In the genomic region with DNA sequence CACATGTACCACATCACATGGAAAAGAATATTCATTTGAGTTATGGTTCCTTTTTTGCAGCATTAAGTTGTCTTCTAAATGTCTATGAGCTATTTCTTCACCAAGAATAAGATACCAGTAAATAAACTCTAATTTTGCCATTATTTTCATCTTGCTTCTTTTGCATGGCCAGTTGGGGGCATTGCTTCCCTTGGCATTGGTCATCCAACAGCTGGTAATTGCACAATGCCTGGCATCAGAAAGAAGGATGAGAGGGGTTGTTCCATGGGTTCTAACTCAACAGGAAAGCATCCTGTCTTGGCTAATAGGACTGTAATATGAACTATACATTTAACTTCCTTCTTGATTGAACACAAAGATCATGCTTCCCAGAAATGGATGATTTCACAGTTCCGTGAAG, we compare ENCODE assay signal across 14 mouse cellular contexts.
DNase-seq lines count a peak whose midpoint lies in the region; ATAC-seq and TF ChIP-seq lines count a peak whose summit lies in the region.
"Had no signal": no experiment of that assay in that cellular context is flagged by ENCODE, and none has a peak within 500 bp of the region (broad histone marks: within the 10 kb centered on the region; RNA-seq: fewer than 3 reads in every experiment).

No protein-coding gene starts in this region.

- no peak overlapping the region for H3K4me3 ChIP-seq in forebrain, postnatal 0 days (ENCODE audit: low read depth, low read length)
- H3K4me3 ChIP-seq in forebrain, embryonic 14.5 days (ENCODE audit: low read depth, low read length) = no peak overlapping the region
- no peak overlapping the region for H3K4me3 ChIP-seq in kidney, embryonic 14.5 days (ENCODE audit: low read length)
- no peak overlapping the region for H3K4me3 ChIP-seq in midbrain, postnatal 0 days (ENCODE audit: low read depth, low read length)
- no peak overlapping the region for H3K4me3 ChIP-seq in midbrain, embryonic 11.5 days (ENCODE audit: low read depth, low read length)
- no peak overlapping the region for H3K4me3 ChIP-seq in neural tube, embryonic 15.5 days (replicated peaks)
- H3K4me3 ChIP-seq: hindbrain, embryonic 15.5 days; limb, embryonic 15.5 days; myocyte had no signal

- H3K27me3 ChIP-seq in forebrain, postnatal 0 days (ENCODE audit: insufficient read depth, low read length) = no peaks in the 10 kb centered on the region
- no peaks in the 10 kb centered on the region for H3K27me3 ChIP-seq in forebrain, embryonic 14.5 days (replicated peaks; ENCODE audit: control insufficient read depth, insufficient read depth, low read length)
- H3K27me3 ChIP-seq in kidney, embryonic 14.5 days (ENCODE audit: control insufficient read depth, insufficient read depth, low read length) = no peaks in the 10 kb centered on the region
- H3K27me3 ChIP-seq in midbrain, postnatal 0 days (ENCODE audit: insufficient read depth, low read length) = no peaks in the 10 kb centered on the region
- no peaks in the 10 kb centered on the region for H3K27me3 ChIP-seq in midbrain, embryonic 11.5 days (ENCODE audit: control insufficient read depth, insufficient read depth, low read length)
- no peaks in the 10 kb centered on the region for H3K27me3 ChIP-seq in neural tube, embryonic 15.5 days (replicated peaks)
- H3K27me3 ChIP-seq: hindbrain, embryonic 15.5 days; limb, embryonic 15.5 days had no signal

- H3K9me3 ChIP-seq in forebrain, postnatal 0 days (ENCODE audit: low read length) = no peaks in the 10 kb centered on the region
- no peaks in the 10 kb centered on the region for H3K9me3 ChIP-seq in forebrain, embryonic 14.5 days (replicated peaks; ENCODE audit: control insufficient read depth, low read length)
- no peaks in the 10 kb centered on the region for H3K9me3 ChIP-seq in kidney, embryonic 14.5 days (ENCODE audit: control insufficient read depth, low read length)
- H3K9me3 ChIP-seq in midbrain, postnatal 0 days (ENCODE audit: low read length) = no peaks in the 10 kb centered on the region
- no peaks in the 10 kb centered on the region for H3K9me3 ChIP-seq in midbrain, embryonic 11.5 days (ENCODE audit: control insufficient read depth, low read length)
- H3K9me3 ChIP-seq in neural tube, embryonic 15.5 days (replicated peaks) = no peaks in the 10 kb centered on the region
- H3K9me3 ChIP-seq: hindbrain, embryonic 15.5 days; limb, embryonic 15.5 days had no signal

- WGBS in forebrain, postnatal 0 days = 95% methylated on average over 1 of the region's 1 CpGs
- WGBS in forebrain, embryonic 14.5 days = 96% methylated on average over 1 of the region's 1 CpGs
- WGBS in kidney, embryonic 14.5 days = 97% methylated on average over 1 of the region's 1 CpGs
- WGBS in midbrain, postnatal 0 days = 93% methylated on average over 1 of the region's 1 CpGs
- 89% methylated on average over 1 of the region's 1 CpGs for WGBS in midbrain, embryonic 11.5 days
- WGBS in neural tube, embryonic 15.5 days = 94% methylated on average over 1 of the region's 1 CpGs

- 0 out of 2 replicates have a peak, but pooled peaks have one; percentile 13 for TF ChIP-seq CTCF in forebrain, postnatal 0 days (IDR thresholded peaks at IDR 0.05; ENCODE audit: low read depth)
- peak; percentile 48 for TF ChIP-seq CTCF in midbrain, postnatal 0 days (IDR thresholded peaks at IDR 0.05)

- no peak for DNase-seq in forebrain, postnatal 0 days
- no peak for DNase-seq in forebrain, embryonic 14.5 days (ENCODE audit: low spot score)
- peak; percentile 12 for DNase-seq in kidney, postnatal 10 days
- DNase-seq in midbrain, postnatal 0 days (ENCODE audit: low spot score) = no peak
- DNase-seq in midbrain, embryonic 11.5 days (ENCODE audit: low spot score, missing footprints) = no peak
- no peak for DNase-seq in yolk sac, embryonic 10.5 days (ENCODE audit: low spot score)
- DNase-seq: cerebellum, adult 2 months; right cerebral cortex, postnatal 14 days had no signal

- no peak overlapping the region for H3K4me2 ChIP-seq in forebrain, postnatal 0 days (ENCODE audit: low read depth)
- no peak overlapping the region for H3K4me2 ChIP-seq in forebrain, embryonic 14.5 days (ENCODE audit: low read length)
- H3K4me2 ChIP-seq in kidney, embryonic 14.5 days (replicated peaks; ENCODE audit: low read depth, low read length) = no peak overlapping the region
- H3K4me2 ChIP-seq in midbrain, postnatal 0 days (ENCODE audit: low read depth, low read length, poor library complexity, severe bottlenecking) = no peak overlapping the region
- no peak overlapping the region for H3K4me2 ChIP-seq in midbrain, embryonic 11.5 days
- no peak overlapping the region for H3K4me2 ChIP-seq in neural tube, embryonic 15.5 days
- H3K4me2 ChIP-seq: heart, embryonic 11.5 days; hindbrain, embryonic 15.5 days; limb, embryonic 15.5 days had no signal

- H3K27ac ChIP-seq in forebrain, postnatal 0 days (ENCODE audit: low read depth, low read length) = no peak overlapping the region
- no peak overlapping the region for H3K27ac ChIP-seq in forebrain, embryonic 14.5 days (ENCODE audit: low read depth, low read length)
- H3K27ac ChIP-seq in kidney, embryonic 14.5 days (ENCODE audit: low read depth, low read length) = no peak overlapping the region
- no peak overlapping the region for H3K27ac ChIP-seq in midbrain, postnatal 0 days (ENCODE audit: low read depth, low read length)
- no peak overlapping the region for H3K27ac ChIP-seq in midbrain, embryonic 11.5 days (ENCODE audit: low read depth, low read length)
- H3K27ac ChIP-seq in neural tube, embryonic 15.5 days (replicated peaks) = no peak overlapping the region
- H3K27ac ChIP-seq: hindbrain, embryonic 15.5 days; limb, embryonic 15.5 days had no signal

- ATAC-seq in forebrain, postnatal 0 days = no peak
- no peak for ATAC-seq in forebrain, embryonic 14.5 days
- ATAC-seq in kidney, embryonic 14.5 days (ENCODE audit: low FRiP score, low TSS enrichment) = no peak
- no peak for ATAC-seq in midbrain, postnatal 0 days (ENCODE audit: low FRiP score)
- no peak for ATAC-seq in midbrain, embryonic 11.5 days (ENCODE audit: low FRiP score)
- no peak for ATAC-seq in neural tube, embryonic 15.5 days (ENCODE audit: low FRiP score)

- no peaks in the 10 kb centered on the region for H3K4me1 ChIP-seq in forebrain, postnatal 0 days (ENCODE audit: insufficient read depth)
- H3K4me1 ChIP-seq in forebrain, embryonic 14.5 days (ENCODE audit: control insufficient read depth, insufficient read depth, low read length) = no peaks in the 10 kb centered on the region
- no peaks in the 10 kb centered on the region for H3K4me1 ChIP-seq in kidney, embryonic 14.5 days (ENCODE audit: control insufficient read depth, insufficient read depth, low read length)
- H3K4me1 ChIP-seq in midbrain, postnatal 0 days (ENCODE audit: insufficient read depth, low read length) = no peaks in the 10 kb centered on the region
- H3K4me1 ChIP-seq in midbrain, embryonic 11.5 days (ENCODE audit: control insufficient read depth, insufficient read depth, low read length) = no peaks in the 10 kb centered on the region
- H3K4me1 ChIP-seq in neural tube, embryonic 15.5 days = peaks cover 3% of the 10 kb centered on the region; the same call in 1 of the 2 replicates
- H3K4me1 ChIP-seq: hindbrain, embryonic 15.5 days; limb, embryonic 15.5 days had no signal

- H3K9ac ChIP-seq in forebrain, postnatal 0 days = no peak overlapping the region
- H3K9ac ChIP-seq in forebrain, embryonic 14.5 days (ENCODE audit: low read length) = no peak overlapping the region
- no peak overlapping the region for H3K9ac ChIP-seq in kidney, embryonic 14.5 days (ENCODE audit: low read depth, low read length)
- H3K9ac ChIP-seq in midbrain, postnatal 0 days (replicated peaks; ENCODE audit: low read length, poor library complexity, severe bottlenecking) = no peak overlapping the region
- H3K9ac ChIP-seq in midbrain, embryonic 11.5 days (ENCODE audit: low read length) = no peak overlapping the region
- no peak overlapping the region for H3K9ac ChIP-seq in neural tube, embryonic 15.5 days (replicated peaks)
- H3K9ac ChIP-seq: hindbrain, embryonic 15.5 days; limb, embryonic 15.5 days had no signal

- no peaks in the 10 kb centered on the region for H3K36me3 ChIP-seq in forebrain, postnatal 0 days (ENCODE audit: insufficient read depth)
- H3K36me3 ChIP-seq in forebrain, embryonic 14.5 days (ENCODE audit: control insufficient read depth, insufficient read depth, low read length) = no peaks in the 10 kb centered on the region
- no peaks in the 10 kb centered on the region for H3K36me3 ChIP-seq in kidney, embryonic 14.5 days (ENCODE audit: control insufficient read depth, insufficient read depth, low read length)
- H3K36me3 ChIP-seq in midbrain, postnatal 0 days (ENCODE audit: insufficient read depth, low read length) = no peaks in the 10 kb centered on the region
- H3K36me3 ChIP-seq in midbrain, embryonic 11.5 days (ENCODE audit: control insufficient read depth, insufficient read depth, low read length) = no peaks in the 10 kb centered on the region
- H3K36me3 ChIP-seq in neural tube, embryonic 15.5 days = no peaks in the 10 kb centered on the region
- H3K36me3 ChIP-seq: hindbrain, embryonic 15.5 days; limb, embryonic 15.5 days had no signal
